Mouse (Mus musculus): Measurements from ENCODE around the gene Npc1l1. TPM values are rescaled to one million over a fixed set of nuclear protein-coding genes. Genes with fewer than 3 reads are reported as not detected.

The Npc1l1 gene
- total RNA-seq, 4 experiments from 2014 or later, result 0.06 TPM; not detected in 3

DNA sequence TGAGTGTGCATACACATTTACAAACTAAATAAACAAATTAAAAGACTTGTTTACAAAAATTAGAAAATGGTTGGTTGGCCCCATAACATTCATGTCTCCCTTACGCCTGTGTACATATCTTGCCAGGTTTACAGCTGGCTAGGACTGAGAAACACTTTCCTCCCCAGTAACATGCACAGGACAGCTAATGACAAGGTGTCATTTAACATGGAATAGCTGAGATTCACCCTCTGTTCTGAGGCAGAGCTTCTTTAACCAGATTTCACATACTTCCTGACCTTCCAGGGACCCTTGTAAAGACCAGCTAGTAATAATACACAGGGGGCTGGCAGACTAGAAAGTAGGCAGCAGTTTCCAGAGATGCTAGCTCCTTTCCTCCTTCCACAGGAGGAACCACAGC lies 21.8 kb downstream of the Npc1l1 start:
- no peak for DNase-seq (ENCODE audit: low spot score)

DNA sequence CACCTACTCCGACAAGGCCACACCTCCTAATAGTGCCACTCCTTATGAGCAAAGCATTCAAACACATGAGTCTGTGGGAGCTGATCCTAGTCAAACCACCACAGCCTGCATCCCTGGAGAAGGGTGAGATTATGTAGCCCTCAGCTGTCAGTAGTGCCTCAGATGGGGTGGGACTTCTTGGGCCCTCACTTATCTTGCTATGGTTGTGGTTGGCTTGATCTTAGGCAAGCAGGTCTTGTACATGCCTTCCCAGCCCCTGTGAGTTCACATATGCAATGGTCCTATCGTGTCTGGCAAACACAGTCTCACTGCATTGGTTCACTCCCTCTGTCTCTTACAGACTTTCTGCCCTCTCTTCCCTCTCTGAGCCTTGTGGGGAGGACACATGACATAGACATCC lies 22.9 kb downstream of the Npc1l1 start:
- no peak for DNase-seq (ENCODE audit: low spot score)

DNA sequence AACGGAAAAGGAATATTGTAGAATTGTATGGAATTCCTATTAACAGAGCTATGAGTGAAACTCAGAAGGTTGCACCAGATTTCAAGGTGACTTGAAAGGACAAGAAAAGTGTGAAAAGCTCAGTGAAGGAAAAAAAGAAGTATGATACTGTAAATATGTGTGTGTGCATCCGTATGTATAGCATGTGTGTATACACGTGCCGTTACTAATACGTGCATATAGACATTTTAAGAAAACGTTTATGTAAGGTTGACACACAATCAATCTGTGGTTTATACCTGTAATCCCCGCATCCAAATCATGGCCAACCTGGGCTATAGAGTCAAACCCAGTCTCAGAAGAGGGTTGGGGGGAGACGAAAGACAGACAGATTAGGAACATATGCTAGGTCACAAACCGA lies 29.4 kb downstream of the Npc1l1 start:
- DNase-seq (ENCODE audit: low spot score), result no peak

DNA sequence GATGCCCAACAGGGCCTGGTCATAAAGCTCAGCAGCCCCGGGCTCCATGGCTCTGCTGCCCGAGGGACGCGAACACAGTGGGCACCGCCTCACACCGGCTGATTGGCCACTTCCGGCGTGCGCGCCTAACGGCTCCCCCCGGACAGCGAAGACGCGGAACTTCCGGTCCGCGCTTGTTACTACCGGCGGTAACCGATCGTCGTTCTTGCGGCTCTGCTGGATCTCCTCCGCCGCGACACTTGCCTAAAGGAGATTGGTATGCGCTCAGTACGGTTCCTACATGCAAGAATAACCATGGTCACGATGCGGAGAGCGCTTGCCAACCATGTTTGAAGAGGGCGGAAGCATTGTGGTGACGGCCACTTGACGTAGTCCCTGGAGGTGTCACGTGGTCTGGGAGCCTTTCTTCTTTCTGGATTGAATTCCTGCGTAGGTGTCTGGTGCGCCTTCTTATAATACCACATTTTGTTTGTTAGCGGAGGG lies 29.8 kb downstream of the Npc1l1 start, which contains the start of gene Nudcd3:
Gene Nudcd3 (minus strand): TSS at position 329 of the 483 bp plus-strand sequence.
- peak; percentile 89 for DNase-seq (ENCODE audit: low spot score)

DNA sequence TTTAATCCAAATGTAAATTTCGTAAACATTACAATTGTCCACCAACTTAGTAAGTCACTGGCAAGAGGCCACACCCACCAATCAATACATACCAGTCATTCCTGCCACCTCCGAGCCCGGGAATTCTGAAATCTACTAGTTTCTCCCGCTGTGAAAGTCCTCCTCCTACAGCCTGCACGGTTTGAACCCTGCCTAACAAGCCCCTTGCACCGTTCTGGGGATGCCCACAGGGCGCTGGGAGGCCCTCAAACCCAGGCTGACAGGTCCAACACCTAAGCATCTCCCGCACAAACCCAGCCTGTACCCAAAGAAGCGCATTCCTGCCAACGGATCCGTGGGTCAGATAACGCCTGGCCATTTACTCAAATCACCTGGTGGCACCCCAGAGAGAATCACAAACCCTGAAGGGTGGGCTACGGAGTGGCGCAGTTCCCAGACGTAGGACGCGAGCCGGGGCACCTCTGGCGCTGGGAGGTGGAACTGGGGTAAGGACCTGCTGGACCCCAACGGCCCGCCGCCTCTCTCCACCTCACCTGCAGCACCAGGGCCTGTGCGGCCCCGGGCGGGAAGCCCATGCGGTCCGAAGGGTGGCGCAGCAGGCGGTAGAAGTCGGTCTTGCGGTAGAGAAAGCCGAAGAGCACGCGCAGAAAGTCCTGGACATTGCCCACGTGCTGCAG lies 30.4 kb downstream of the Npc1l1 start, which contains the start of gene A730071L15Rik:
Gene A730071L15Rik (plus strand): TSS at position 620 of the 677 bp plus-strand sequence.
- DNase-seq (ENCODE audit: low spot score), result no peak

DNA sequence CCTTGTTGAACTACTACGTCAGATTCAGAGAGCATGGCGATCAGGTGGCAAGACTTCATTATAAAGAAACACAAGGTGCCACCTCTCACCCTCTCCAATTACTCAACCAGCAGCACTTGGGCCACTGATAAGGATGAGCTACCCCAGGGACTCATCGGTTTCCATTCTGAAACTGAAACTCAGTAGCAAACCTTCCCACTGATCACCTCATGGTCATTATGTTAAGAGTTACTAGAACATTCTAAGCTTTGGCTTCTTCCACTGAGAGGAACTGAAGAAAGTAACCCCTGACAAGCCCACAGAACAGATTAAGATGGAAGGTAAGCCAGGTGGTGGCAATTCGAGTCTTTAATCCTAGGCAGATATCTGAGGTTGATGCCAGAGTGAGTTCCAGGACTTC lies 31.5 kb downstream of the Npc1l1 start:
- no peak for DNase-seq (ENCODE audit: low spot score)

DNA sequence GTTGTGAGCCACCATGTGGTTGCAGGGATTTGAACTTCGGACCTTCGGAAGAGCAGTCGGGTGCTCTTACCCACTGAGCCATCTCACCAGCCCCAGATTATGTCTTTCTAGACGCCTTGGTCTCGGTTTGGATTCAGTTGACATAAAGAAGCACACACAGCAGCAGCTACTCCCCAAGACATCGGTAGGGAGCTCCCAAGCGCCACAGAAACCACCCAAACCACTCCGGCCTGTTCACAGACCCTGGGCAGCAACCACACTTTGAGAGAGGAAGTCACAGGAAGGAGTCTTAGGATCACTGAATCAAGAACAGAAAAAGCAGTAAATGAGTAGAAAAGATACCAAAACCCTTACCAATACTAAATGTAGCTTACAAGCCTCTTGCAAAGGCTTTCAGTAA lies 33.2 kb downstream of the Npc1l1 start:
- DNase-seq (ENCODE audit: low spot score), result no peak

DNA sequence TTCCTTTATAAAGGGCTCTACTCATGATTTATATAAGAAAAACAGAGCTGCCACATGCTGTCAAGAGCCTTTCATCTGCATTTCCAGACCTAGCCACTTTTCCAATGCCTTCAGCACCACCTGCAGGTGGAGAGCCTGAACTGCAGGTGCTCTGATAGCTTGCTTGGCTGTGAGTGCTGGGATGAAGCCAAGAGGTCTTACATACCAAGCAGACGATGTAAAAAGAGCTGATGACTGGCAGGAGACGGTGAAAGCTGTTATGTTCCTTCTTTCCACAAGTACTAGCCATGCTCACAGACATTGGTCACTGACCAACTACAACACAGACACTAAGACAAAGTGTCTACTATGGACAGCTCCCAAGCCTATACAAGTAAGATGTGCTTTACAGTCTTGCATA lies 42.1 kb downstream of the Npc1l1 start:
- DNase-seq (ENCODE audit: low spot score), result peak; percentile 89

DNA sequence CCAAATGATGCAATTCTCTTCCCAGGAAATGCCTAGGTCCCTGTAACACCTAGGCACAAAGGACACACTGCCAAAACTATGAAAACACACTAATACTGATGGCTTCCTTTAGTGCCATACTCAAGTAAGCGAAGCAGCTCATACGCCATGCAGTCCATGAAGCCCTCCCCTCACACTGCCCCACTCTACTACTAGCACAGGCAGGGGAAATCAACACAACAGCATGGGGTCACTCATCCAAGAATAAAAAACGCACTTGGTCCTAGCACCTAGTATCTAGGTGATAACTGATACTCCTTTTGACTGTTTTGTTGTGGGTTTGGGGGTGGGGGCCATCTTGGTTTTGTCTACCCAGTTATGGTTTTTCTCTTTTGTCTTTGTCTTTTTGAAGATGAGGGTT lies 42.5 kb downstream of the Npc1l1 start:
- DNase-seq (ENCODE audit: low spot score), result no peak

DNA sequence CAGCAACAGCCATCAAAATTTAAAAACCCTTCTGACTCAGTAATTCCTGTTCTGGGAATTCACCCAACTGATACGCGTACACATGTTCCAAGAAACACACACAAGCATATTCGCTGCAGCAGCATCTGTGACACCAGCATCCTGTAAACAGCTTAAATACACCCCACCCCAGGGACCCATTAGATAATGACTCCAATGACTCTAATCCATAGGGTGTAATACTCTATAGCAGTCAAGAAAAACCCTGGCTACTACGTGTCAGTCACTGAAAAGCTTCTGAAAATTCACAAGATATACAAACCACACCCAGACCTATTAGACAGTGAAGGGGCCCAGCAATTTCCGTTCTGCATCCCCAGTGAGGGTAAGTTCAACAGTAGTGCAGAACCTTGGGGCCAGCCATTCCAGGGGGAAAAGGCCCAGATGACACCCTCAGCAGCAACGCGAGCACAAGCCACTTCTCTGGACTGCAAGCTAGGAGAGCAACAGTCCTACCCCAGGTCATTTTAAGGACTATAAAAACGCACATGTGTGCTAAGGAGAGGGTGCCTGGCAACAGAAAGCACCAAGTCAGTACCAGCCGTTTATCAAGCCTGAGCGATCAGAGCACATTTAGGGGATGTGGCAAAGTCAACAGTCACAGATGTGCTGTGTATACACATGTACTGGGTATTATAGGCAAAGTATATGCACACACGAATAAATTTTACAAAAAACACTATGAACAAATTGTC lies 45.6 kb downstream of the Npc1l1 start:
- DNase-seq (ENCODE audit: low spot score), result no peak

DNA sequence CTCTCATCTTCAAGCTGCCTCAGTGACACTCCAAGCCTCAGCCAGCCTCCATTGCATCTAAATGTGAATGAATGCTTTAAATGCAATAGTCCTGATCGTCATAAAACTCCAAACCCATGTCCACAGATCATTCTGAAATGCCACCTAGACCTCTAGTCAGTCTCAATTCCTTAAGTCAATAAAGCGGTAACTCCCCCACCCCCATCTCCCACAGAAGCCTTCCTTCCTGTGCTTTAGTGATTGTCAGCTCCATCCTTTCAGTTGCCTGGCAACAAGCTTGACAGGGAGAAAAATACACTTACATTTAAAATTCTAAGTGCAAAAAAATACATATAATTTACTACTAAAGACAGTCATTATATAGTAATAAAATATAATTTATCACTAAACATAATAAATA lies 46.7 kb downstream of the Npc1l1 start:
- no peak for DNase-seq (ENCODE audit: low spot score)

DNA sequence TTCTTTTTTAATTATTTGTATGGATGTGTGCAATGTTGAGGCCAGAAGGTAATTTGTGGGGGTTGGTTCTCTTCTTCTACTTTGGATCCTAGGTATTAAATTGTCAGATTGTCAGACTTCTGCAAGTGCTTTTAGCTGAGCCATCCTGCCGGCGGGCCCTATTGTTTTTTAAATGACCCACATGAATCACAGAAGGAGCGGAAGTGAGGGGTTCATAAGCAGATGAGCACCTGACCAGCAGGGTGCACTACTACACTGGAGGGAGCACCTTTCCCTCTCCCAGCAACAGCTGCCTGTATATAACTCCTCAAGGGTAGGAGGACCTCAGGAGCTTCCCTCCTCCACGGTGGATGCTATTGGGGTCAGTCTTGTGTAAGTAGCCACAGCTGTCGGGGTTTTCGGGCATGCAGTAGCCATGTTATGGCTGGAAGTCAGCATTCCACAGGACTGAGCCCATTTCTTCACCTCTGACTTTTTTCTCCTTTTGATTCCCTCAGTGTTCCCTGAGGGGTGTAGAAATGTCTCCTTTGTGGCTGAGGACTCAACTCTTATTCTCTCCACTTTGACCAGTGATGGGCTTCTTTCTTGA lies 49.0 kb downstream of the Npc1l1 start:
- no peak for DNase-seq (ENCODE audit: low spot score)

DNA sequence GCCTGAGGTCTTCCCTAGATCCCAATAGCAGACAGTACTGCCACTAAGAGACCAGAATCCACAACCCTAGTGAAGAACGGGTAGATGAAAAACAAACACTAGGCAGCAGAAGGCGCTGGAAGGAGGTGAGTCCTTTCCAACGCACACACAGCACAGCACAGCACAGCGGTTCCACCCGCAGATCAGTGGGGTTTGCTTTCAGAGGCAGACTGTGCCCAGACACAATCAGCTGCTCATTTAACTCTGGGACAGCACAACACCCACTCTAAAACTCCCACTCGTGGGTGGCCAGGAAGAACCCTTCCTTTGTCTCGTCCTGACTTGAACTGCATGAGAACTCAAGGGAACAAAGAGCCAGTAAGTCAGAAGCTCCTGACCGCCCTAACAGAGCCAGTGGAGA lies 50.7 kb downstream of the Npc1l1 start:
- DNase-seq (ENCODE audit: low spot score), result no peak

DNA sequence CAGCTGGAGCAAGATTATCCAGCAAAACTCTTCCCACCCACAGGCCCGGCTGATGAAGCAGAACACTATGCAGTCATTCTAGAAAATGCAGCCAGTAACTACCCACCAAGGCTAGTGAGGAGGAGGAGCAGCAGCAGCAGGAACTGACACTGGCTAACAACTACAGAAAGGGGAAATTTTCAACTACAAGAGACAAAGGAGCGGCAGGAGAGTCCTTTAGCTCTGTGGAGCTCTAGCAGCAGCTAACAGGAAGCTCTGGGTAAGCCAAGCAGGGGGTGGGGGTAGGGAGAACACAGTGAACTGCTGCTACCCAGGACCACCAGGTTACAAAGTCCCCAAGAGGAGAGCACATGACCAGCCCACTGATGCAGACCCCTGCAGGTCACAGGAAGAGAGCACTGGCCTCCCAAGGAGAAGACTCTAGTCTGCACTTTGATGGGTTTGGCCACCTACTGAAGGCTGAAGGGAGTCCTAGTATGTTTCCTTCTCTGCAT lies 51.2 kb downstream of the Npc1l1 start:
- peak; percentile 28 for DNase-seq (ENCODE audit: low spot score)

DNA sequence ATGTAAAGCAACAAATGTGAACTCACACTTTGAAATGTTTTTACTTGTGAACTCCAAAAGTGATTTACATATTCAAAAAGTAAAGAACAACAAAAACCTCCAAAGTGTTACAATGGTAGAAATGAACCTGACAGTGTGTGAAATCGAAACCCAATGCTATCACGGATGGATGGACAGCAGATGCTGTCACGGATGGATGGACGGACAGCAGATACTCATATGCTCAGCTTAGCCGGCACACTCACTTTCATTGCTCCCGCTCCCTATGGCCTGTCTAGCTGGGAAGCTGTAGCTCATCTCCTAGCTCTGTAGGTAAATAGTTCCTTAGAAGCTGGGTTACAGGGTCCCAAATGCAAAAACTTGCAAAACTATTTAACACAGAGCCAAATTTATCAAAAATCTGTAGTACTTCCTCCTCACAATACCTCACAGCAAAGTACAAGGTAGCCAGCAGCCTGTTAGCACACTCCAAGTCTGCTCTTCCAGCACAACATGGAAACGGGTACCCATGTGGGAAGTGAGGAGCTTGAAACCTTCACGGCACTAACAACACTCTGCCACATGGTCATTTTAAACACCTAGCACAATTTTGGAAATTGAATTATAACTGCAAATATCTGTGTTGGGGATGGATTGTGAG lies 52.0 kb downstream of the Npc1l1 start:
- no peak for DNase-seq (ENCODE audit: low spot score)

DNA sequence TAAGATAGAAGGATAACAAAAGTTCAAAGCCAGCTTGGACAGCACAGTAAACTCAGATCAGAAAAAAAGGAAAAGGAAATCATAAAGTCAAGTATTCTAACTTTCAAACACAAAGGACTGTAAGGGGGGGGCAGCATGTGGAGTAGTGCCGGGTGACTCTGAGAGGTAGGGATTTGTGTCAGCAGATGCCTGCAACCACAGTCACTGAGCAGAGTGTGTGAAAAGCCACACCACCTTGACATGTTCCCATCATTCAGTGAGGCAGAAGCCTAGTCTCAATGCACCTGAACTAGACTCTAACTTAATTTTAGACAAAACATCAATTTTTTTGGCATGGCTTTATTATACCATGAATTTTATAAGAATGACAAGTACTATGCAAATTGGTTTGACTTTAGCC lies 54.4 kb downstream of the Npc1l1 start:
- no peak for DNase-seq (ENCODE audit: low spot score)

DNA sequence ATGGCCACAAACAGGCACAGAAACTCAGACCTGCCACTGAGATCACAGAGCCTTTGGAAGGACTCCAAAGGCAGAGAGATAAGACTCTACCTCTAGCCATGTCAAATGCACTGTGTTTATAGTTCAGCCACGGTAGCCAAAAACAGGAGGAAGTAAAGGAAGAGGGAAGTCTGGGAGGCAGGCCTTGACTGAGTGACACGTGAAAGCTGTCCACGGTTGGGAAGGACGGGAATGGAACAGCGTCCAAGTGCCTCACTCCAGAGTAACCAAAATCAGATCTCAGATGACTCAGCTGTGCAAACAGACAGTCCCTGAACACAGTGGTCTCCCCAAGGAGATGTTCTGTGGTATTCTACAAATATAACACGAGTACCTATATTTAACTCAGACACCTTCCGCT lies 55.2 kb downstream of the Npc1l1 start:
- peak; percentile 69 for DNase-seq (ENCODE audit: low spot score)

DNA sequence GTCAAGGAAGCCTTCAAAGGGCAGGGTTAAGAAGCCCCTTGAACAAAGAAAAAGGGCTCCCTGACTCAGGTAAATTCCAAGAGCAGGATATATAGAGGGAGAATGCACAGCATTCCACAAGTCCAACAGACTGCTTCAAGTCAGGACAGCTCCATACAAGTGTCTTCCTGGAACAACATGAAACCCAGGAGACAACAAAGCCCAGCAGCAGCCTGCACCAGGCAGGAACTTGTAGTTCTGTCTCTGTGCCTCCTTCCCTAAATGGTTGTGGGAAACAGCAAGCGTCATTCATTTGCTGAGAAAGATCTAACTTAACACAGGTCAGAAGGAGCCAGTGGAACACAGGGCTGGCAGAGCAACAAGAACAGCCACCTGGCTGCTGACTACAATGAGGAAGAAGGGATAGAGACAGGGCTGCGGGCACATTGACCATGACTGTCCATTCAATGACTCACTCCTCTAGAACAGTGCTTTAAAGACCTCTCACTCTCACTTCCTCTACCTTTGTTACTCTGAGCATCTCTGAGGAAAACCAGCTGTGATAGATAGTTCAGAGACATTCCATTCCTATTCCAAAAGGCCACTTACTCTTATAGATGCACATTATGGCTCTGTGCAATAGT lies 60.8 kb downstream of the Npc1l1 start:
- no peak for DNase-seq (ENCODE audit: low spot score)

DNA sequence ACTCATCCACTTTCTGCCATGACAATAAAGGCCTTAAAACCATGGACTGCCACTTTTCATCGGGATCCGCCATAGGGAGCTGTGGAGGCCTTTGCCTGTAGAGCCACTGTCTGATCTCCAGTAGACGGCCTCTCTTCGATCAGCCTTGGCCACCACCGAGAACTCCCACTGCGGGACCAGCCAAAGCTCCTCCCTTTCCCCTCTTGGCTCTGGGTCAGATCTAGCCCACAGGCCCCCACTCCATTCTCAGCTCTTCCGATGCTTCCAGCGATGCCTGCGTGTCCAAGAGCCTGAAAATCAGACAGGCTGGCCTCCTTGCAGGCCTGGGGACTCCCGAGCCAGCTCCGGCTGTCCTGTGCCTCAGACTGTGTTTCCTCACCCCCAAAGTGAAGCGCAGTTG lies 63.6 kb downstream of the Npc1l1 start:
- DNase-seq (ENCODE audit: low spot score), result no peak

DNA sequence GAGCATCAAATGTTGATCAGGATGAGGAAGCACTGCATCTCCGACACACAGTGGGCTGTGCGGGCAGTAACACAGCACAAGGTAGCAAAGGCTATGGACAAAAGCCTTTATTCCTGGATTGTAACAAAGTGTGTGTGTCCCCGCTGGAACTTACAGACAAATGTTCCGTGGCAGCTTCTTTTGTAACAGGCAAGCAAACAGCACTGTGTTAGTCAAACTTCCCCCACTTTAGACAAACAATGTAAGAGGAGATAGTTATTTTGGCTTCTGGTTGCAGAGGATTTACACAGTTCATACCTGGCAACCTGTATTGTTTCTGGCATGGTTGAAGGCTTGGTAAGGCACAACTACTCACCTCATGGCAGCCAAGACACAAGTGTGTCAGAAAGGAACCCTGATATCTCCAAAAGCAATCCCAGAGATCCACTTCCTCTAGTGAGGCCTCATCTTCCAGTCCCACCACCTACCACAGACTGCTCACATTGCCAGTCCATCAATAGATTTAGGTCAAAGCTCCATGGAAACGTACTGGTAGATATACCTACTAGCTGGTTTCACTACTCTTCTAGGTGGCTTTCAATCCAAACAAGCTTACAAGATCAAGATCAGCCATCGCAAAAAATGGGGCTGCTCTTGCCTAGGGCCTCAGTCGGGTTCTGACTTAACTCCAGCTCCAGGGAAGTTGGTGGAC lies 64.4 kb downstream of the Npc1l1 start:
- no peak for DNase-seq (ENCODE audit: low spot score)

DNA sequence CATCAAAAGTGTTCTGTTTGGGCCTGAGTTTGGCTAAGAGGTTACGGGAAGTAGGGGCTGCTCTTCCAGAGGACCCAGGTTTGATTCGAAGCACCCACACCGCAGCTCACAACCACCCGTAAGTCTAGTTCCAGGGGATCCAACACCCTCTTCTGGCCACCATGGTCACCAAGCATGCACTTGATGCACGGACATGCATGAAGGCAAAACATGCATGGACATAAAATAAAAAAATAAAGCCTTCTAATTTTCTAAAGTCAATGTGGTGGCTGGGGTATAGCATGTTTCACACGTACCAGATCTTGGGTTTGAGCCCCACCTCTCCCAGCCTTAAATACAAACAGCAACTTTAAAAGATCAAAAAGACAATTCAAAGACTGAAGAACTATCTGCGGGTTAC lies 65.2 kb downstream of the Npc1l1 start:
- DNase-seq (ENCODE audit: low spot score), result no peak
